Mouse (Mus musculus): ENCODE measurements at regions not wholly inside any gene's neighbourhood (a gene's known extent, or its start where the extent isn't known, plus 50 kb on each side); places are given as distances from the start of the nearest gene placed in this dataset.

DNA sequence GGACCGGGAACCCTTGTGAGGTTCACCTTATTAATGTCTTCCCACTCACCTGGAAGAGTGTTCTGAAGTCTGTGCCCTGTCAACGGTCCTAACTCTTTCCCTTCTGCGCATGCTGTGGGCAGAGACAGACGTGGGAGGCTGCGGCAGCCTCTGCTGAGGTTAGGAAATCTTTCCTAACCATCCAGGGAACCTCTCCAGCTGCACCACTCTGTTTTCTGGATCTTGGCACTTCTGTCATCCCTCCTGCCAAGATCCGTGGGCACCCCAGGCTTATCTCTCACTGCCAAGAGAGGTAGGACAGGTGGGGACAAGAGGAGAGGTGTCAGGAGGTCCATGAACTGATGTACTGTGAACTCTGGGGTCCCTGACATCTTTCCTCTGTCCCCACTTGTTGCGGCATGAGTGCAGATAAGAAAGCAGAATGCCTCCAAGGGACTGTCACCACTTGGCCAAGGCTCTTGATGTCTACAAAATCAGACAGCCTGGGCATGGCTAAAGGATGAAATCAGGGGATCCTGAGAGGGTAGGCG is 114.8 kb downstream of the Ndufa10 start:
- TF ChIP-seq CTCF (conservative IDR thresholded peaks at IDR 0.05; ENCODE audit: insufficient read depth, insufficient read length, low read depth, low read length) (no peak), POLR2A (IDR thresholded peaks at IDR 0.05; ENCODE audit: low read depth, low read length) (no peak)
